Mouse (Mus musculus): ENCODE results near the gene Catip. TPM values are rescaled to one million over a fixed set of nuclear protein-coding genes. Genes with fewer than 3 reads are reported as not detected.

Catip gene
- total and polyA plus RNA-seq, 3 experiments = 0.29 to 2.3 (median 0.34) TPM

- Histone ChIP-seq H3K4me3 (no peak within 1 kb of the TSS), H3K27me3 (ENCODE audit: control insufficient read depth, insufficient read depth, low read length) (no peaks in the 10 kb centered on the region), H3K79me2 (replicated peaks; ENCODE audit: control insufficient read depth, insufficient read depth, low read length) (no peaks in the 10 kb centered on the region), H3K36me3 (ENCODE audit: control insufficient read depth, insufficient read depth, low read length) (no peaks in the 10 kb centered on the region), H3K9ac (ENCODE audit: low read depth, low read length) (no peak within 1 kb of the TSS), H3K4me1 (ENCODE audit: control insufficient read depth, insufficient read depth, low read length) (no peaks in the 10 kb centered on the region), H3K27ac (no peak within 1 kb of the TSS)
- intact Hi-C loops (cut with DNase I) = no loop called here
- no peak for DNase-seq
- TF ChIP-seq EP300 (IDR thresholded peaks at IDR 0.05; ENCODE audit: insufficient read depth, low read depth, low read length) (no peak), CTCF (IDR thresholded peaks at IDR 0.05) (no peak), POLR2A (IDR thresholded peaks at IDR 0.05; ENCODE audit: insufficient read depth, low read depth, low read length) (no peak)
- WGBS = 61% methylated on average over 15 of the region's 15 CpGs
Observed at GRCm38 (mm10) chr1:74408589-74409504, 46.9 kb downstream of the Catip start, which contains the start of gene Vil1. Gene Vil1, plus strand, starts transcription at chr1:74409376.

- Histone ChIP-seq H3K4me3 (no peak overlapping the region), H3K27ac (no peak overlapping the region), H3K36me3 (ENCODE audit: control insufficient read depth, insufficient read depth, low read length) (no peaks in the 10 kb centered on the region), H3K9ac (ENCODE audit: low read depth, low read length) (no peak overlapping the region), H3K27me3 (ENCODE audit: control insufficient read depth, insufficient read depth, low read length) (no peaks in the 10 kb centered on the region), H3K4me1 (ENCODE audit: control insufficient read depth, insufficient read depth, low read length) (no peaks in the 10 kb centered on the region), H3K79me2 (replicated peaks; ENCODE audit: control insufficient read depth, insufficient read depth, low read length) (no peaks in the 10 kb centered on the region)
- intact Hi-C loops (cut with DNase I) = no loop called here
- TF ChIP-seq EP300 (IDR thresholded peaks at IDR 0.05; ENCODE audit: insufficient read depth, low read depth, low read length) (no peak), CTCF (IDR thresholded peaks at IDR 0.05) (no peak), POLR2A (IDR thresholded peaks at IDR 0.05; ENCODE audit: insufficient read depth, low read depth, low read length) (no peak)
- 79% methylated on average over 2 of the region's 2 CpGs for WGBS
- DNase-seq = no peak
Observed at GRCm38 (mm10) chr1:74411753-74412325, 49.9 kb downstream of the Catip start.

- no peak for DNase-seq
- Histone ChIP-seq H3K79me2 (replicated peaks; ENCODE audit: control insufficient read depth, insufficient read depth, low read length) (no peaks in the 10 kb centered on the region), H3K27ac (no peak overlapping the region), H3K9ac (ENCODE audit: low read depth, low read length) (no peak overlapping the region), H3K4me3 (no peak overlapping the region), H3K4me1 (ENCODE audit: control insufficient read depth, insufficient read depth, low read length) (no peaks in the 10 kb centered on the region), H3K27me3 (ENCODE audit: control insufficient read depth, insufficient read depth, low read length) (no peaks in the 10 kb centered on the region), H3K36me3 (ENCODE audit: control insufficient read depth, insufficient read depth, low read length) (no peaks in the 10 kb centered on the region)
- intact Hi-C loops (cut with DNase I) = no loop called here
- 82% methylated on average over 8 of the region's 8 CpGs for WGBS
- TF ChIP-seq CTCF (IDR thresholded peaks at IDR 0.05) (no peak), EP300 (IDR thresholded peaks at IDR 0.05; ENCODE audit: insufficient read depth, low read depth, low read length) (no peak), POLR2A (IDR thresholded peaks at IDR 0.05; ENCODE audit: insufficient read depth, low read depth, low read length) (no peak)
Observed at GRCm38 (mm10) chr1:74412711-74413110, 50.8 kb downstream of the Catip start.

GRCm38 (mm10) chr1:74415143-74415542 lies 53.2 kb downstream of the Catip start:
- H3K79me2 ChIP-seq (replicated peaks; ENCODE audit: control insufficient read depth, insufficient read depth, low read length) = no peaks in the 10 kb centered on the region
- no peak for DNase-seq
- TF ChIP-seq POLR2A (IDR thresholded peaks at IDR 0.05; ENCODE audit: insufficient read depth, low read depth, low read length) (no peak), CTCF (IDR thresholded peaks at IDR 0.05) (no peak), EP300 (IDR thresholded peaks at IDR 0.05; ENCODE audit: insufficient read depth, low read depth, low read length) (no peak)
- intact Hi-C loops (cut with DNase I) = no loop called here
- H3K9ac ChIP-seq (ENCODE audit: low read depth, low read length) = no peak overlapping the region
- H3K27me3 ChIP-seq (ENCODE audit: control insufficient read depth, insufficient read depth, low read length) = no peaks in the 10 kb centered on the region
- no peak overlapping the region for H3K4me3 ChIP-seq
- no peak overlapping the region for H3K27ac ChIP-seq
- 36% methylated on average over 4 of the region's 4 CpGs for WGBS
- H3K36me3 ChIP-seq (ENCODE audit: control insufficient read depth, insufficient read depth, low read length) = no peaks in the 10 kb centered on the region
- peaks cover 2% of the 10 kb centered on the region for H3K4me1 ChIP-seq (ENCODE audit: control insufficient read depth, insufficient read depth, low read length)

Small RNA genes lying within 50 kb of the gene (microRNA-seq; reads per million reads assigned to microRNA genes)
- gene Mir26b = 36,375 to 50,447 reads per million in 2 experiments

Other genes starting within 250 kb of the Catip start
- 100 to 1,000 TPM; 629 to 748 TPM for gene Tns1, start 237.7 kb upstream of the Catip start, total RNA-seq (2021)
- gene Tns1, start 237.7 kb upstream of the Catip start, polyA plus RNA-seq (2012; rRNA removed) = 329 and 365 TPM in 2 replicates
- gene Rufy4, start 236.6 kb upstream of the Catip start, total RNA-seq (2021) = 1 to 10 TPM; 1.1 to 1.2 TPM
- 0.59 and 1.0 TPM in 2 replicates for gene Rufy4, start 236.6 kb upstream of the Catip start, polyA plus RNA-seq (2012; rRNA removed)
- gene Cxcr2, start 208.1 kb upstream of the Catip start, total RNA-seq (2021) = under 1 TPM; 0.14 to 0.52 TPM
- gene Cxcr2, start 208.1 kb upstream of the Catip start, polyA plus RNA-seq (2012; rRNA removed) = 0.82 and 1.3 TPM in 2 replicates
- not detected for gene Cxcr1, start 167.5 kb upstream of the Catip start, total RNA-seq (2021)
- not detected in 2 replicates for gene Cxcr1, start 167.5 kb upstream of the Catip start, polyA plus RNA-seq (2012; rRNA removed)
- gene Arpc2, start 126.0 kb upstream of the Catip start, total RNA-seq (2021) = 100 to 1,000 TPM; 130 to 132 TPM
- gene Arpc2, start 126.0 kb upstream of the Catip start, polyA plus RNA-seq (2012; rRNA removed) = 85.5 and 111 TPM in 2 replicates
- not detected for gene Gpbar1, start 83.6 kb upstream of the Catip start, total RNA-seq (2021)
- 0.14 and 0.15 TPM in 2 replicates for gene Gpbar1, start 83.6 kb upstream of the Catip start, polyA plus RNA-seq (2012; rRNA removed)
- gene Aamp, start 77.4 kb upstream of the Catip start, total RNA-seq (2021) = 100 to 1,000 TPM in 1 of 2 experiments, 10 to 100 TPM in 1; 89.3 to 100 TPM
- gene Aamp, start 77.4 kb upstream of the Catip start, polyA plus RNA-seq (2012; rRNA removed) = 116 and 135 TPM in 2 replicates
- 100 to 1,000 TPM; 126 to 140 TPM for gene Pnkd, start 77.2 kb upstream of the Catip start, total RNA-seq (2021)
- gene Pnkd, start 77.2 kb upstream of the Catip start, polyA plus RNA-seq (2012; rRNA removed) = 104 and 113 TPM in 2 replicates
- 10 to 100 TPM; 41.3 to 48.1 TPM for gene Tmbim1, start 56.5 kb upstream of the Catip start, total RNA-seq (2021)
- gene Tmbim1, start 56.5 kb upstream of the Catip start, polyA plus RNA-seq (2012; rRNA removed) = 97.1 and 148 TPM in 2 replicates
- 1 to 10 TPM; 5.2 to 5.8 TPM for gene Slc11a1, start 13.1 kb downstream of the Catip start, total RNA-seq (2021)
- 12.3 and 13.0 TPM in 2 replicates for gene Slc11a1, start 13.1 kb downstream of the Catip start, polyA plus RNA-seq (2012; rRNA removed)
- 100 to 1,000 TPM; 122 to 137 TPM for gene Ctdsp1, start 29.4 kb downstream of the Catip start, total RNA-seq (2021)
- 122 and 127 TPM in 2 replicates for gene Ctdsp1, start 29.4 kb downstream of the Catip start, polyA plus RNA-seq (2012; rRNA removed)
- gene Vil1, start 47.3 kb downstream of the Catip start, total RNA-seq (2021) = under 1 TPM; 0.80 to 0.97 TPM
- 0.27 and 0.29 TPM in 2 replicates for gene Vil1, start 47.3 kb downstream of the Catip start, polyA plus RNA-seq (2012; rRNA removed)
- 10 to 100 TPM; 11.8 to 12.6 TPM for gene Cnot9, start 143.9 kb downstream of the Catip start, total RNA-seq (2021)
- 10.0 and 18.3 TPM in 2 replicates for gene Cnot9, start 143.9 kb downstream of the Catip start, polyA plus RNA-seq (2012; rRNA removed)
- not detected for gene Plcd4, start 180.8 kb downstream of the Catip start, total RNA-seq (2021)
- 0.08 TPM in 1 of 2 replicates, not detected in the other for gene Plcd4, start 180.8 kb downstream of the Catip start, polyA plus RNA-seq (2012; rRNA removed)
- 1 to 10 TPM; 6.5 to 8.1 TPM for gene Usp37, start 182.2 kb downstream of the Catip start, total RNA-seq (2021)
- gene Usp37, start 182.2 kb downstream of the Catip start, polyA plus RNA-seq (2012; rRNA removed) = 2.9 and 5.2 TPM in 2 replicates
- 10 to 100 TPM in 1 of 2 experiments, 1 to 10 TPM in 1; 10.0 to 13.7 TPM for gene Zfp142, start 226.1 kb downstream of the Catip start, total RNA-seq (2021)
- 9.2 and 13.3 TPM in 2 replicates for gene Zfp142, start 226.1 kb downstream of the Catip start, polyA plus RNA-seq (2012; rRNA removed)
- 10 to 100 TPM; 28.4 to 30.9 TPM for gene Bcs1l, start 226.2 kb downstream of the Catip start, total RNA-seq (2021)
- gene Bcs1l, start 226.2 kb downstream of the Catip start, polyA plus RNA-seq (2012; rRNA removed) = 44.4 and 59.6 TPM in 2 replicates
- 10 to 100 TPM; 15.9 to 20.5 TPM for gene Rnf25, start 239.3 kb downstream of the Catip start, total RNA-seq (2021)
- gene Rnf25, start 239.3 kb downstream of the Catip start, polyA plus RNA-seq (2012; rRNA removed) = 33.0 and 50.6 TPM in 2 replicates
- under 1 TPM; 0.55 to 0.66 TPM for gene Stk36, start 239.3 kb downstream of the Catip start, total RNA-seq (2021)
- 0.56 and 1.5 TPM in 2 replicates for gene Stk36, start 239.3 kb downstream of the Catip start, polyA plus RNA-seq (2012; rRNA removed)

Data from heart, adult 2 months (tissue).